Mouse (Mus musculus) frontal cortex, adult (tissue): ENCODE measurements around the gene Cntd1.

Experiments
- ATAC-seq: cut with Nextera tagmentation; 2 replicates; pipeline ENCODE4 v1.9.2; 2017; ENCODE audit warnings: mild to moderate bottlenecking, moderate library complexity, mixed read lengths; ENCODE audit not compliant: low TSS enrichment

Gene Cntd1

GRCm38 (mm10) chr11:101253613-101254389, 25.0 kb upstream of the Cntd1 start, which contains the start of gene Vps25:
Gene Vps25, plus strand, starts transcription at chr11:101253707.
- peak; percentile 79; the same call in 1 of the 2 replicates for ATAC-seq

- no peak for ATAC-seq
Observed at GRCm38 (mm10) chr11:101255826-101256775, 22.7 kb upstream of the Cntd1 start.

DNA sequence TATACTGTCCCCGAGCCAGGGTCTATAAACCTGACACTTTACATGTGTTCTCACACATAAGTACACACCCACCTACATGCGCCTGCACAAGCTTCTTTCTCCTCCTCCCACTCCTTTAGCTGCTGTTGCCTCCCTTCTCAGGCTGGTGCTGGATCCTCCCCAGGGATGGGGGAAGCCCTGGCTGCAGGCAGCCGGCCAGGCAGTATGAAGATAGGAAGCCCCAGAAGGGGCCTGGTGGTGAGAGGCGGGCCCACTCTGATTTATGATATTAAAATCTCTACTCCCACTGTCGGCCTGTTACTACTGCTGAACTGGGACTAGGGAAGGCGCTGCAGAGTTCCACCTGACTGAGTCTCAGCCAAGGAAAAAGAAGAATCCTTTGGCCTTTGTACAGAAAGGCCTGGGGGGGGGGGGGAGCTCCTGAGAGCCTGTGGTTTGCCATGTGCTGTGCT, 19.5 kb upstream of the Cntd1 start:
- ATAC-seq, result peak; percentile 80

GRCm38 (mm10) chr11:101259948-101260825, 18.6 kb upstream of the Cntd1 start, which contains the start of gene Wnk4:
Gene Wnk4, plus strand, starts transcription at chr11:101260567.
- no peak for ATAC-seq

DNA sequence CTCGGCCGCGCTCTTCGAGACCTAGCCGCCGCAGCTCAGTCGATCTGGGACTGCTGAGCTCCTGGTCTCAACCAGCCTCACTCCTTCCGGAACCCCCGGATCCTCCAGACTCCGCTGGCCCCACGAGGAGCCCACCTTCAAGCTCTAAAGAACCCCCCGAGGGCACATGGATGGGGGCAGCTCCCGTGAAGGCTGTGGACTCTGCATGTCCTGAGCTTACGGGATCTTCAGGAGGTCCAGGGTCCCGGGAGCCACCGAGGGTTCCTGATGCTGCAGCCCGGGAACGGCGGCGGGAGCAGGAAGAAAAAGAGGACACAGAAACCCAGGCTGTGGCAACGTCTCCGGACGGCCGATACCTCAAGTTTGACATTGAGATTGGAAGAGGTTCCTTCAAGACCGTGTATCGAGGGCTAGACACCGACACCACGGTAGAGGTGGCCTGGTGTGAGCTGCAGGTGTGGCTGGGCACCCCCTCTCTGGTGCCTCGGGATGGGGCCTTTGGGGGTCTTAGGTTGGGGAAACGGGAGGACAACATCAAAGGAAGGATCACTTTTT, 17.9 kb upstream of the Cntd1 start:
- ATAC-seq, result no peak

- no peak for ATAC-seq
Observed at GRCm38 (mm10) chr11:101262272-101262967, 16.4 kb upstream of the Cntd1 start.

DNA sequence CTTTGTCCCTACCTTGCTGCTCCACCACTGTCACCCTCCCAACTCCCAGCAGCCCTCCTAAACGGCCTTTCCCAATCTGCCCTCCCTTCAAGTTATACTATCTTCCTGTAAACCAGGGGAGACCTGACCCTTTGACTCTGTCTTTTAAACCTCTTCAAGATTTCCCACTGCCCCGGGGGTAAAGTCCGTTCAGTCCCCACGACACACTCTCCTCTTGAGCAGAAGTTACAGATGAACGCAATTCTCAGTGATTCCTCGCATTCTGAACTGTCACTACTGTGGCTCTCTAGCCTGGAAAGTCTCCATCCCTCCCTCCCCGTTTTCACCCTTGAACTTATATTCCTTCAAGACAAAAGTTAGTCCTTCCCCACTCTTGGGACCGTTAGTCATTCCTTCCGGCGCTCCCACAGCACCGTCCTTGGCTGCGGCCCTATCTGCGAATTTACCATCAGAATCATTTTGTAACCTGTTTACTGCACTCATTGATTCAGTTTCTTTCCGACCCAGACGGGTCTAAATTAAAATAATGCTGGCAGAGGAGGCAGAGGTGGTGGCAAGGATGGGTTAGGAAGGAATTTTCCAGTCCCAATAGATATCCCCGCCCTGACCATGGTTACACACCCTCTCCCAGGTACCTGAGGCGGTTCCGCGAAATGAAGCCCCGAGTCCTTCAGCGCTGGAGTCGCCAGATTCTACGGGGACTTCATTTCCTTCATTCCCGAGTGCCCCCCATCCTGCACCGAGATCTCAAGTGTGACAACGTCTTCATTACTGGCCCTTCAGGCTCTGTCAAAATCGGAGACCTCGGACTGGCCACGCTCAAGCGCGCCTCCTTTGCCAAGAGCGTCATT, 15.4 kb upstream of the Cntd1 start:
- no peak for ATAC-seq

GRCm38 (mm10) chr11:101263989-101264280, 14.9 kb upstream of the Cntd1 start:
- ATAC-seq, result no peak

DNA sequence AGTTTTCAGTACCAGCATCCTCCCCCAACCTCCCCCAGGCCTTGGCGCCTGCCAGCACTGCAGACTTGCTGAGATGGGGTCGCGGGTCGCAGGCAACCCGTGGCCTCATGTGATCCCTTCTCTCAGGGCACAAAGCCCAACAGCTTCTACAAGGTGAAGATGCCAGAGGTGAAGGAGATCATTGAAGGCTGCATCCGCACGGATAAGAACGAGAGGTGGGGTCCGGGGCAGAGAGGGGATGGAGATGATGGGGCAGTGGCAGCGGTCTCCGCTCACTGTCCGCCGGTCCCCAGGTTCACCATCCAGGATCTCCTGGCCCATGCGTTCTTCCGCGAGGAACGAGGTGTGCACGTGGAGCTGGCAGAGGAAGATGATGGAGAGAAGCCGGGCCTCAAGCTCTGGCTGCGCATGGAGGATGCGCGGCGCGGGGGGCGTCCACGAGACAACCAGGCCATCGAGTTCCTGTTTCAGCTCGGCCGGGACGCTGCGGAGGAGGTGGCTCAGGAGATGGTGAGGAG, 13.8 kb upstream of the Cntd1 start:
- ATAC-seq, result no peak

DNA sequence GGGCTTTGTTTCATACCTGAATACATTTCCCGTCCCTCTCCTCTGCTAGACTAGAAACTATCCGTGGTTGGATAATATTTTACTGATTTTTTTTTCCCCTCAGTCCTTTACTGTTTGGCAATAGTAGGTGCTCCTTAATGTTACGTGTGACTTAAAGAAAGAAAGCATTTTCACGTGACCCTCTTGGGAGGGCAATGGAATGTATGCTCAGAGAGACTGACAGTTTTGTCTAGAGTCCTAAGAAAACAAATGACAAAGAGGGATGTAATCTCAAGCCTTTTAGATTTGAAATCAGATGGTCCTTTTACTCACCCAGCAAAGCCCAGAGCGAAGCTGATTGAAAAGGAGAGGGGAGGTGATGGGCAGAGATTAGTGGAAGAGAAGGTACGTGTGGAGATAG, 12.9 kb upstream of the Cntd1 start:
- no peak for ATAC-seq

GRCm38 (mm10) chr11:101269577-101270116, 9.2 kb upstream of the Cntd1 start:
- ATAC-seq, result no peak

- no peak for ATAC-seq
Observed at GRCm38 (mm10) chr11:101272446-101272845, 6.4 kb upstream of the Cntd1 start.

GRCm38 (mm10) chr11:101275309-101275708, 3.5 kb upstream of the Cntd1 start:
- ATAC-seq, result no peak

- ATAC-seq, result no peak
Observed at GRCm38 (mm10) chr11:101276319-101277070, 2.3 kb upstream of the Cntd1 start.

- no peak for ATAC-seq
Observed at GRCm38 (mm10) chr11:101277381-101278222, 1.2 kb upstream of the Cntd1 start.

DNA sequence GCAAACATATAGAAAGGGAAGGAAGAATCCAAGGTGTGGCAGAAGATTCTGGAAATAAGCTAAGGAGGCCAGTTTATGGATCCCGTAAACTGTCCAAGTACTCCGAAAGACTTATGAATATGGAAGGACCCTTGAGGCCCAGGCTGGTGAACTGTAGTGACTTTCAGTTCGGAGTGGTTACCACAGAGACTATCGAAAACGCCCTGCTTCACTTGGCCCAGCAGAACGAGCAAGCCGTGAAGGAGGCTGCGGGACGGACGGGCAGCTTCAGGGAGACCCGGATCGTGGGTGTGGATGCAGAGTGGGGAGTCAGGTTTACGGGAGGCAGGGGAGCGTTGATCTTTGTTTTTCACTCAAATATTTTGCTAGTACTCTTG, 369 bp downstream of the Cntd1 start:
- ATAC-seq, result peak; percentile 5; the same call in 1 of the 2 replicates

DNA sequence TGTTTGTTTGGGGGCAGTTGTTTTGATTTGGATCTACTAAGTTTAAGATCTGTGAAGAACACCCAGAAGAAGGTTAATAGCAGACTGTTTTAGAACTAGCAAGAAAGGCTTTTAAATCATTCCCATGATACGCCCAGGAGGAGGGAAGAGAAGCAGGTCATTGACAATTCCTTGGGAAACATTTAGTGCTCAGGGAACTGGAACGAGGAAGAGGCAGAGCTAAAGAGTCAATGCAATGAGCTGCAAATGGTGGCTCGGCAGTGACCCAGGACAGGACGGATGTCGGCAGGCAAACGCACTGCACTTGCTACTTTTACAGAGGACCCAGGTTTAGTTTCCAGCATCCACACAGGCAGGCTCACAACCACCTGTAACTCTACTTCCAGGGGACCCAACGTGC, 2.0 kb downstream of the Cntd1 start:
- ATAC-seq, result no peak

GRCm38 (mm10) chr11:101282896-101283295, 4.1 kb downstream of the Cntd1 start:
- ATAC-seq, result no peak
